Mouse (Mus musculus): ENCODE results near the gene Lysmd3. TPM values are rescaled to one million over a fixed set of nuclear protein-coding genes. Genes with fewer than 3 reads are reported as not detected.
"Not testable (repeated sequence)": the region's sequence is repeated elsewhere in the genome, so short reads cannot be mapped to it uniquely, and the experiment has no call there.

Gene Lysmd3
- total RNA-seq (2021): 10 to 100 TPM in 1 of 2 experiments, 1 to 10 TPM in 1; 8.4 to 11.0 TPM
- long read RNA-seq, experiment 1, full-length matches to known transcripts: 12 of 14 reads
- long read RNA-seq, experiment 1, partial matches to known transcripts: 1 of 14 reads
- long read RNA-seq, experiment 1, other reads (novel, unspliced or antisense): 1 of 14 reads
- long read RNA-seq, experiment 2, full-length matches to known transcripts: 9 of 9 reads
- long read RNA-seq, experiment 2, partial matches to known transcripts: 0 of 9 reads
- long read RNA-seq, experiment 2, other reads (novel, unspliced or antisense): 0 of 9 reads

DNA sequence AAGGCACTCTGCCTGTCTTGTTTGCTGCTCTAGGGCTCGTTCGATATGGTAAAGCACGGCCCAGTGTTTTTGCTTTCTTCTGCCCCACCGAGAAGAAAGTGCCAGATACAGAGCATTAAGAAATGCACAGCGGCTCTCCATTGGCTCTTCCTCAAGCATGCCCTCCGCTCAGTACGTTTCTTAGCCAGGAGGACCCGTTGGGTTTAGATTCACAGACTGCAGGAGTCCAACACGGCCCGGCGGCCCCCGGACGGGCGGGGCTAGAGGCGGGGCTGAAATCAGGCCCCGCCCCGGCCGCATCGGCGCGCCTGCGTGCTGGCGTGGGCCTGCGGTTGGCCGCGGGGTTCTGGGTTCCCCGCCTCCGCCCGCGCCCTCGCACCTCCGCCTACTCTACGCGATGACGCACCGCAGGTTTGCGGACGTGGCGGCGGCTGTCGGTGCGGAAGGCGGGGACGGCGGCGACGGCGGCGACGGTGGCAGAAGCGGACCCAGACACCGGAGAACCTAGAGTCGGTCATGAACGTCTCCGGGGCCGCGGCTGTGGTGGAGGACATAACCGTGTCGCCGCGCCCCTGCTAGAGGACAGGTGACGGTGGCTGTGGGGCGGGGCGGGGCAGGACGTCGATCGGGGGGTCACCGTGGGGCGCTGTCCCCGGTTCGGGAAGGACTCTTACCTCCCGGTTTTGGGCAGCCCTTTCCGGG, at the start of gene Lysmd3:
Gene Lysmd3 (plus strand): TSS at position 313 of the 702 bp plus-strand sequence.
- peak; percentile 92 for DNase-seq

DNA sequence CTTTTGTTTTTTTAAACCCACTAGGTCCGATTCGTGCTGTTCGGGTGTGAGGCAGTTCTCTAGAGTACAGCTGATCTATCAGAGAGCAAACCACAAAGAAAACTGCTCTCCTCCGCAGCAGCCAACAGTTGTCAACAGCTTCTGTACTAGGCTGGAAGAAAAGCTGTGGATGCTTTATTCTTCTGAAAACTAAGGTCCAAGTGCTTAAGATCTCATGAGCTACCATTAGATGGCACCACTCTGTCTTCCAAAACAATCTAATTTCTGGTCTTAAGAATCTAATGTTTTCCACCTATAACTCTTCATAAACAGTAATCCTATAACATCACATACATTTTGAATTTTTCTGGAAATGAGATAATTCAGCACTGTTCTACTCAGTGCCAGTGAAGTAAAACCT, 47.1 kb upstream of the Lysmd3 start:
- DNase-seq: no peak

DNA sequence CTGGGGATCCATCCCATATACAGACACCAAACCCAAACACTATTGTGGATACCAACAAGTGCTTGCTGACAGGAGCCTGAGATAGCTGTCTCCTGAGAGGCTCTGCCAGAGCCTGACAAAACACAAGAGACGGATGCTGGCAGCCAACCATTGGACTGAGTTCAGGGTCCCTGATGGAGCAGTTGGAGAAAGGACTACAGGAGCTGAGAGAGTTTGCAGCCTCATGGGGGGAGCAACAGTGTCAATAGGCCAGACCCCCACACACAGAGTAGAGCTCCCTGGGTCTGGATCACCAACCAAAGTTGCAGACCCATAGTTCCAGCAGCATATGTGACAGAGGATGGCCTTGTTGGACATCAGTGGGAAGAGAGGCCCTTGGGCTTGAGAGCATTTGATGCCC, 29.6 kb upstream of the Lysmd3 start:
- DNase-seq: not testable (repeated sequence)

DNA sequence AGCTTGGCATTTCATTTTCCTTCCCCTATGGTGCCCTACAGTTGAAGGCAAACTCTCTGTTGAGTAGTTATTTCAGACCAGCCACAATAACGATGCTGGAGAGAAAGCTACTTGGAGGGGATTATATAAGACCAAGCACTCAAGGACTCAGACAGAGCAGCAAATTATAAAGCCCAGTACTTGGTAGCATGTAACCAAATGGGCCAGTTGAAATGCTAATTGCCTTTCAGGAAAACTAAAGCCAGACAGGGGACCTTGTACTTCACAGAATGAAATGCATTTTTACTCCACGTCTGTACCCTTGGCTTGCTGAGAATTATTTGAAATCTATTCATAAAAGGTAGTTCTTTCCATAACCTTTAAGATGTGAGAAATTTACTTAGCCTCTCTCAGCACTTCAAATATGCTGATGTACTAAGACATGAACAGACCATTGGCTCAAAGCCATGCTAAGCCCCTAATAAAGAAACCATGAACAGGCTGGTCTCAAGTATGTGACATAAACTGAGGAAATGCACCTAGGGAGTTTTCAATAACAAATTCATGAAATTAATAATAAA, 28.8 kb upstream of the Lysmd3 start:
- DNase-seq: no peak

DNA sequence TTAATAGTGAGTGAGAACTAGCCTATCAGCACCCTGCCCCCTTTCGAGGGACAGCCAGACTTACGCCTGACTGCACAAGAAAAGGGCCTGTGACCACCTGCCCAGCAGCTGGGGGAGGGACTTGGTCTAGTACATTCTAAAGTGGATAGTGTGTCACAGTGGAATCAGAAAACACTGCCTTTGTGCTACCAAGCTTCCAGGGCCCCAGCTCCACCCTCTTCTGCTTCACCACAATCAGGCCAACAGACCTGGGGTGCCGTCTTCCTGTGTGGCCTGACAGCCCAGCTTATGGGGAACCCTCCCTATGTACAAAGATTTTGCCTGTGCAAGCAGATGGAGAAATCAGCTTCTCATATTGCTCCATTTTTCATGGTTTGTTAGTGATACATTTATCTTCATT, 28.1 kb upstream of the Lysmd3 start:
- no peak for DNase-seq

DNA sequence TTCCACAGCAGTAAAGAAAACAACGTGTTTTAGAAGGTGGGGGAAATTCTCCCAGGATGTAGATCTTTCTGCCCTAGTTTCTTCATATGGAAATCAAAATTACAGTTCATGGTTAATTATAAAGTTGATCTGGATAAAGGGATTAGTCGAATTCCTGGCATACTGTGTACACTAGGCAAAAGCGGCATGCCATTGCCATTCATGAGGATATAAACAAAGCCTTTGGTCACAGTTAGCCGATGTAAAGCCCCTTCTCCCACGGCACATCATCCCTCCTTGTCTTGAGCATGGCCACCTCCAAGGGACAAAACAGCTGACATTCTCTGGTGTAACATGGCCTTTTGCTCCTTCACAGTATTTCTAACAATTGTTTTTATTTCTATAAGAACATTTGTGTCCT, 26.9 kb upstream of the Lysmd3 start:
- no peak for DNase-seq

DNA sequence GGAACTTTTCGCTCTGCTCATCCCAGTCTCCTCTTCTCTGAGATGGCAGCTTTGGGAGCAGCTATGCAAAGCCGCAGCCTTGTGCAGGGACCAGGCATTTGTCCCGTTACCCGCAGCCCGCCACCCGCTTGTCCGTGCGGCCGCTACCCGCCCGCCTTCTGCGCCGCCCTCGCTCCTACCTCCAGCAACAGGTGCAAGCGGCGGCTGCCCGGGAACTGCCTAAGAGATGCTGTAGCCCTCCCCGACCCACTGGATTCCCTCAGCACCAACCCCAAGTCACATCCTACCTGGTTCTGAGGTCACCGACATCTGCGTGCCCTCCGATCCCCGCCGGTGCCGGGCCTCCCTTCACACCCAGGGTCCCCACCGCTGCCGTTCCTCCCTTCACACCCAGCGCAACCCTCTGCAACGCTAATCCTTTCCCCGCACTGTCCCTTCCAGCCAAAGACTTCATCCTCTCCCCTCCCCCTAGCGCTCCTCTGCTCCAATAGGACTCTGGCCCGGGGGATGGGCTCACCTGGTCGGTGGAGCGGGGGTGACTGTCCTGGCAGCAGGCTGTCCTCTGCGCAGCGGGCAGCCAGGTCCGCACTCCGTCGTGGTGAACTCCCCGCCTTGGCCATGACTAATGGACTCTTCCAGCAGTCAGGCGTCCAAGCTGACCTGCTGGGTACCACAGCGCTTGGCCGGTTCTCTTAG, 24.6 kb upstream of the Lysmd3 start, which contains the start of gene Adgrv1:
Gene Adgrv1 (minus strand): TSS at position 435 of the 696 bp plus-strand sequence.
- DNase-seq: peak; percentile 38

DNA sequence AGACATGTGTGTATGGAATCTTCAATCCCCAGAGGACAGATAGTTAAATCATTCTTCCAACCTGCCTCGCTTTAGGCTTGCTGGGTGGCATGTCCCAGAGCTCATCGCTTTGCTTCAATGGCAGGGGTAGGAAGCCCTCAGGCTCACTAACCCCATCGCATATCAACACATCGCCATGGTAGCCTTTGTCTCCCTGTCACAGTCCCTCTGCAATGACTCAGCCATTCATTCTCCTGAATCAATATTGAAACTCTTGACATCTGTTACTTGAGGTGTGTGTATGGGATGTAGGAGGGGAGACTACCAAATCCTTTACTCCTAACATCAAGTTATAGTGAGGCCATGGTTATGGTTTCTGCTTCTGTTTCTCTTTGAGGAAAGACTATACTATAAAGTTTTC, 17.8 kb upstream of the Lysmd3 start:
- DNase-seq: no peak

DNA sequence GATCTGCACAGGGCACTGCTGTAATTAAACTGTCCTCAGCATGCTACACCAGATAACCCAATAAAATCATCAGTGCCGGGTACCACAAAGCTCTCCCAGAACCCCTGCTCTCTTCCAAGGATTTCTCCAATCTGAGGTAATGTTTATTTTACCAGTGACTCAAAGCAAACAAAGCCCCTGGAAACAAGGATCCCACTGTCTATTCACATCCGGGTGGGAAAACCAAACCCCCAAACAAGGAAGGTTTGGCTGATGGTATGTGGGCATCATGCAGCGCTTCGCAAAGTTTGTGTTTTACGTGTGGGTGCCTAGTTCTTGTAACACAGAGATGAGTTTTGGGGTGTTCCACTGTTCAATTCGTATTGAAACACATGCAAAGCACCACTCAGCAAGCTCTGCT, 16.6 kb upstream of the Lysmd3 start:
- no peak for DNase-seq

DNA sequence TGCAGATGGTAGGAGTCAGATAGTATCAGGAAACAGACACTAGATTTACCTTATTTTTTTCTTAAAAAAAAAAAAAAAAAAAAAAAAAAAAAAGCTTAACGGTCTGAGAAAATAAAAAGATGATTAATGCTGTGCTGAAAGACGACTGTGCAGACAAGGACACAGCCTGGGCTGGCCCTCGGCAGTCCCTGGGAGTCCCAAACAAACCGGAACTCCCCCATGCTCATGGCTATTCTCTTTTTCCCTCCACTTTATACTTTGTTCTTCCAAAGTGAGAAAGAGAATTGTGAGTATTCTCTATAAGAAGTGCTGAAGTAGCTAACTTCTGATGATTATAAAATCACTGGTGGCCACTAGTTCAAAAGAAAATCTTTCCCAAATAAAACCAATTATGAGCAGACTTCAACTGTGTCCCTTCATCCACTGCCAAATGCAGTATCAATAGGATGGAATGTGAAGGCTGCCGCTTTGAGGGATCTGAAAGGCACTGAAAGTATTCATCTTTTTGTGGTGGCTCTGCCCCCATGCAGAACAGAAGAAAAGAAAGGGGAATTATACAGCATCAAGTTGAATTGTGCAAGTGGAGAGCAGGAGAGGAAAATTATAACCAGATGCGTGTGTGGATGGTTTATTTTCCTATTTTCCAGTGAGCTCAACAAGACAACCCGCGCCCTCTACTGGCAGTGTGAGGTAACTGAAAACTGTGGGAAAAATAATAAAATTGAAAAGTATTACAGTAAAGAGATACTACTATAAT, 16.0 kb upstream of the Lysmd3 start:
- peak; percentile 49 for DNase-seq

DNA sequence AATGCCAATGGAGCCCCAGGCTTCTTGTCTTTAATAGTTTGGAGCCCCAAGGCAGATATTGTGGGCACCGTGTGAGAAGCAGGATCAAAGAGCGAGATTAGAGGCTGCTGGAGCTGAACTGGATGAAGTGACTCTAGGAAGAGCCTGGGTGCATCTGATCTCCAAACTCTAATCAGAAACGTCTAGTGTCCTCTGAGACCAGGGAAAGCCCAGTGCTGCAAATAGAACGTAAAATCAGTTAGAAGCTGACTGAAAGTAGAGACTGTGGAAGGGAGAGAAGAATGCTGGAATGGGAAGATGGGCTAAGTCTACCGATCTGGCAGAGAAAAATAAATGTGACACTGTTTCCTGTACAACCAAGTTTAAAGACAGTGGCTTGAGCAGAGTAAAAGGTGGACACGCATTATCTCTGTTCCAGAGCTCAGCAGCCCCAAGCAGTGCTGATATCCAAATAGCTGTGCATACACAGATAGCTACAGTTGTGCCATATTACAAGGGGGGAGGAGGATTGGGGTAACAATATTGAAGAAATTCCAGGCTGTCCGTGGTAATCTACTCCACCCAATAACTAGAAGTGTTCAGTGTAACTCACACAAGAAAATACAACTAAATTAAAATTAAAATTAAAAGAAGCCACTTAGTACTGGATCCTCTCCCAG, 14.8 kb upstream of the Lysmd3 start:
- DNase-seq: no peak

DNA sequence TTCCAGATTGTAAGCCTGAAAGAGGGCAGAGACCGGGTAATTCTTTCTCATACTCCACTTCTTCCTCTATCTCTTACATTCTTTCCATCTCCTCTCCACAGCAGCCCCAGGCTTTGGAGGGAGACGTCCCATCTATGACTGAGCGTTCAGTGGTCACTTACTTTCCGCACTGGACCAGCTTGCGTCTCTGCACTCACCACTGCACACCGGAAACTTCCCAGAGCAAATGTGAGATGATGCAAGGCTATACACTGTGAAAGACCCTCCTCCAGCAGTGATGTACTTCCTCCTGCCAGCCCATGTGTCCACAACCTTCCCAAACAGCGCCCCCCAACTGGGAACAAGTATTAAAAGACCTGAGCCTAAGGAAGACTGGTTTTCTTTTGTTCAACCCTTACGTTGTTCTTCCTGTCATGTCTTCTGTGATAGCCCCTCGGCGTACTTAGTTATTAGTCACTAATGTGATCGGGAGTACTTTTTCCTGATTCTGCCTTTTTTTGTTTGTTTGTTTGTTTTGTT, 13.4 kb upstream of the Lysmd3 start:
- DNase-seq: no peak

DNA sequence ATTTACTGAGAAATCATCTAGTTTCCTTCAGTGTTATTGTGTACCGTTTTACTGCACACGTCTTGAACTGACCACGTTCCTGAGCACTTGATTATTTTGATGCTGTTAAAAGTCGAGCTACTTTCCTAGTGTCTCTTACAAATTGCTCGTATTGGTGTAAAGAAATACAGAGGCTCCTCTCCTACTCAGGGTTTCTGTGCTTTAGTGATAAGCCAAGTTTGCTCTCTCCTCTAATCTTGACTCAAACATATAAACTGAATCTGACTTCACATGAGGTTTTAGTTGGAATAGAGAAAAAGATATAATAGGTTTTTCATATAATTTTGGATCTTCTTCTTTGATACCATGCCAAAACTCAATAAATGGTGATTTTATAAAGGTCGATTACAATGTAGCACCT, 11.1 kb upstream of the Lysmd3 start:
- no peak for DNase-seq

DNA sequence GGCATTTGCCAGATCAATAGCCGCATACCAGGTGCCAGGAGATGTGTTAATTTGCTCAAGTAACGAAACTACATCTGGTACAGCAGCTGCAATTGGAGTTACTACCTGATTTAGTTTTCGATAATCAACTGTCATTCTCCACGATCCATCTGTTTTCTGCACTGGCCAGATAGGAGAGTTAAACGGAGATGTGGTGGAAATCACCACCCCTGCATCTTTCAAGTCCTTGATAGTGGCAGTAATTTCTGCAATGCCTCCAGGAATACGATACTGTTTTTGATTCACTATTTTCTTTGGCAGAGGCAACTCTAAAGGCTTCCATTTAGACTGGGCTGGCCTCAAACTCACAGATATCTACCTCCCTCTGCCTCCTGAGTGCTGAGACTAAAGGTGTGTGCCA, 7.1 kb upstream of the Lysmd3 start:
- not testable (repeated sequence) for DNase-seq

DNA sequence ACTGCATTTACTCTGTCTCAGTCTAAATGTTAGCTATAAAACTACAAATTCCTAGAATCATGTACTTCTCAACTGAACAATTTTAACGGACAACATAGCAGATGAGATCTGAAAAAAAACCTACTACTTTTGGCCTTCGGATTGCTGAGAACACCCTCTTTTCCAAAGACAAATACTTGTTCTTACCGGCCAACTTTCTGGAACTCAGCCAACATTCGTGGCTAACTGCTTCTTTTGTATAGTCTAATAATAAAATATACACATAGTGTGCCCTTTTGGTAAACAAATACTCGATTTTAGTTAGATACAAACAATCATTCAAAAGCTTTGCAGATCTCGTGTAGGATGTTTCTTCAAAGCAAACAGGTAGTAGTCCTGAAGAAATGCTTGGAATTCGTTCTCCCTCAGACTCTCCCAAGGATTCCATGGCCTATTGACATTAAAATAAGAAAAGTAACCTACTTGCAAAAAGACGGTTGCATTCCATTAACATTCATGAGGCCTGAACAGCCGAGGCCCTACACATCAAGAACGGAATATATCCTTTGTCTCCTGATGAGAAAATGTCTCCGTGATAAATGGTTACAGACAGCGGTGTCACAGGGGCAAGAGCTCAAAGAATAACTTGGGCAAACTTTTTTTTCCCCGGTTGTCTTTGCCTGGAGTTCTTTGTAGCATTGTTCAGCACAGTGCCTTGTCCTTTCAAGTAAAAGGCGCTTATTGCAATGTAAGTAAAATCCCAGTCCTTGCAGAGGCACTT, 1.2 kb upstream of the Lysmd3 start:
- DNase-seq: no peak

DNA sequence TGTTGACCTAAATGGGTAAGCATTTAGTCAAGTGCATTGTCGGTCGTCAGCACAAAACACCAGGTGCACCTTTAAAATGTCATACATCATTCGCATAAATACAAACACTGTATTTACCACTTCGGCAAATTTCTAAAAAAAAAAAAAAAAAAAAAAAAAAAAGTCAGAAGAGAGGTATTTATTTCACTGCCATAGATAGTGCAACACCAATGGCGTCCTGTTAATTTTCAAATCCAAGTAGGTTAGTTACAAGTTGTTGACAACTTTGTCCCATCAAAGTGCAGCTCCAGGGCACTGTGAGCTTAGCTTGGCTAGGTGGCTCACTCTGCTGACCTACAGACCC, 484 bp upstream of the Lysmd3 start:
- no peak for DNase-seq

DNA sequence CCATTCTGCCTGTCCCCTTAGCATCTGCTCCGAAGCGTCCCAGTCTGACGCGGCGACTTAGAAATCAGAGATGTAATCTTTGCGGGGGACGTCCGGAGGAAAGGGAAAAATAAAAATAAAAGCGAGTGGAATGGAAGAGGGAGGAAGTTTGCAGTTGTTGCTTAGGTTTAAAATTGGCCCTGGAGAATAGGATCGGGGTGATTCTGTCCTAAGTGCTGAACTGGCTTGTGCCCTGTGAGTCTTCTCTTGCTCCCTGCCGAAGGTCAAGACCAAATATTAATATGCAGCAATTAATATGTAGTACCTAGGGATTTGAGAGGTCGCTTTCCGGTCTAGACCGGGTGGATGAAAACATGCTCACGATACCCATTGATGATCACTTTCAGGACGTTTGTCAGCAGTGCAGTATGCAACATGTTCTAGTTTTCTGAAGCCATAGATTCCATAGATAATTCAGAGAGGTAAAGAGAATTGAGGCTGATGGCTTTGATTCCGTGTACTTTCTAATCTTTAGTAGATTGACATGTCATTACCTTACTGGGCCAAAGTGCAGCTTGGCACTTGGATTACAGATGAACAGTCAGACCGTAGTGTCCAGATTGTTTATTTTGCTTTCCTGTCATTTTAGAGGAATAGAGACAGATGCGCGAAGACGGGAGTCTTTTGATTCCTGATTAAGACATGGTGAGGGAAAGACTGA, 740 bp downstream of the Lysmd3 start:
- no peak for DNase-seq

DNA sequence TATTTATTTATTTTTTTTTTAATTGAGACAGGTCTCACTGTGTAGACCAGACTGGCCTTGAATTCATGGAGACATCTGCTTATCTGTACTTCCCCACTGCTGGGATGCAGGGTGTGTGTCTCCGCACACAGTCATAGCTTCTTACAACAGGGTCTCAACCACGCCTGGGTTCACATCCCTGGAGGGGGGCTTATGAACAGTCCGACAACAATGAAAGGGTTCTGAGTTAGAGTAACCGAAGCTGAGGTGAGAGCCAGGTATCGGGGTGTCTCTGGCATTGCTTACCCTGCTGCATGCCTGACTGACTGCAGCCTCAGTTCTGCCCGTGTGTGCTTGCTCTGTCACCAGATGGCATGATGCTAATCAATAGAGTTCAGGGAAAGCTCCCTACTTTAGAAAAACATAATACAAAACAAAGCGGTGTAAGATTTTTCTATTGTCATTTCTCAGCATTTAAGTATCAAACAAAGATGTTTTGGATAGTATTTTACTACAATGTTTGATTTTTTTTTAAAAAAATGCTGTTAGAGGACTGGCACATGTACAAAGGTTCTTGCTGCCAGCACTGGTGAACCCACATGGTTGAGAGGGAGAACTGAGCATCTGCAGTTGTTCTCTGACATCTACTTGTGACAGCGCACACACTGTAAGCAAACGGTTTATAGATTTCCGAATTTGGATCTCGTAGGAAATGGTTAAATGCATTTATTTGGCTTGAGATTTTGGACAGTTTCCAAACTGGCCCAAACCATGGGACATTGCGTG, 6.3 kb downstream of the Lysmd3 start:
- no peak for DNase-seq

DNA sequence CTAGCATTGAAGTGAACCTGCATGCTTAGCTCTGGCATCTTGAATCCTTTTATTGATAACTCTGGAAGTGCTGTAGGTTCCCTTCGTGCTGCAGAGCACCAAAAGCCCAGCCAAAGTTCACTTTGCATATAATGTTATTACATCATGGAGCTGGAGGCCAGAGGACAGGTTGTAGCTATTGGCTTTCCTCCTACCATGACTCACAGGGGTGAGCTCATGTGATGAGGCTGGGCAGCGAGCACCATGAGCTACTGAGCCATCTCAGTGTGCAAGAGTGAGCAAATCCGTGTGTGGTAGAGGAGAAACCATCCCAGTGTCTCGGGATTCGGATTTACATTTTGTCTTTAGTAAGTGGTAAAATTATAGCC, 6.9 kb downstream of the Lysmd3 start:
- DNase-seq: no peak

Measured in gastrocnemius, postnatal 10 days (tissue).